Mouse (Mus musculus): ENCODE data around the gene Prex1. TPM values are rescaled to one million over a fixed set of nuclear protein-coding genes. Genes with fewer than 3 reads are reported as not detected.
A peak's percentile ranks its signal among the peaks of the same experiment; 100 is the strongest.

Prex1 gene
- polyA plus RNA-seq, 1 experiment from 2014 or later, result 16.1 TPM

DNA sequence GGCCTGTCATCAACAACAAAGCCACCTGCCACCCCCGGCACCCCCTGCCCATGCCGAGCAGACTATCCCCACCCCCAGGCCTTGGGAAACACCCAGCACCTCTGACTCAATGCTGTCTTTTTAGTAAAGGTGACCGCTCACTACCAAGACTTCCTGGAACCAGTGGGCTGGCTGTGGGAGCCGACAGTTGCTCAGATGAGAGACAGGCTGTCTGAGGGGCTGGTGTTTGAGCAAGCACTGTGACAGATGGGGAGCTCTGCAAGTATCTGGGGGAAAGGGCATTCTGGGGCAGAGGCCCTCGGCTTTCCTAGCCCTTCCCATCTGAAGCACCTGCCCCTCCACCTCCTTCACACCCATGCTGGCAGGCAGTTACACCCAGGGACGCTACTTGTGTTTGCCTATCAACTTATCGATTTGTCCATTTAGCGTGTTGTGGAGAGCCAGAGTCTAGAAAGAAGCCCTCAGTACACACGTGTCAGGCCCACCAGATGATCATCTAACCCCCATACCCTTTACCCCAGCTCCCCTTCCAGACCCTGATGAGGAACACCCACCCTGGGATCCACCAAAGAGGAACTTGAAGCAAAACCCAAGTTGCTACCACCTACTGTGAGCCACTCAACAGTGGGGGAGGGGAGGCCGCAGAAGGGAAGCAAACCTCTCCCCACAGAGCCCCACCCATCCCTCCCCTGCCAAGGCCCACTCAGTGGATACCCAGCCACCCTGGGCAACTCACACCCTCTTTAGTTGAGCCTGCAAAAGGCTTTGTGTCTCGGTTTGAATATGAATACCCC is 57.7 kb downstream of the Prex1 start:
- peak; percentile 37; the same call in 1 of the 2 replicates for ATAC-seq (ENCODE audit: low read depth)
- no peaks in the 10 kb centered on the region for H3K36me3 ChIP-seq (ENCODE audit: control insufficient read depth, insufficient read depth)
- H3K4me3 ChIP-seq (ENCODE audit: low read depth, low read length), result no peak overlapping the region
- H3K27me3 ChIP-seq (ENCODE audit: control insufficient read depth, insufficient read depth, low read depth, low read length), result no peaks in the 10 kb centered on the region
- 19% methylated on average over 11 of the region's 11 CpGs for WGBS (ENCODE audit: insufficient replicate concordance)
- peak overlapping the region; percentile 9; the same call in 1 of the 2 replicates for H3K4me2 ChIP-seq (ENCODE audit: low read depth, low read length)
- no peaks in the 10 kb centered on the region for H3K9me3 ChIP-seq (replicated peaks; ENCODE audit: control insufficient read depth, low read length)
- no peak overlapping the region for H3K9ac ChIP-seq (ENCODE audit: low read depth, low read length)
- peak overlapping the region; percentile 52; the same call in 1 of the 2 replicates for H3K27ac ChIP-seq (ENCODE audit: low read length)
- peaks cover 35% of the 10 kb centered on the region for H3K4me1 ChIP-seq (ENCODE audit: control insufficient read depth, low read depth, low read length)

DNA sequence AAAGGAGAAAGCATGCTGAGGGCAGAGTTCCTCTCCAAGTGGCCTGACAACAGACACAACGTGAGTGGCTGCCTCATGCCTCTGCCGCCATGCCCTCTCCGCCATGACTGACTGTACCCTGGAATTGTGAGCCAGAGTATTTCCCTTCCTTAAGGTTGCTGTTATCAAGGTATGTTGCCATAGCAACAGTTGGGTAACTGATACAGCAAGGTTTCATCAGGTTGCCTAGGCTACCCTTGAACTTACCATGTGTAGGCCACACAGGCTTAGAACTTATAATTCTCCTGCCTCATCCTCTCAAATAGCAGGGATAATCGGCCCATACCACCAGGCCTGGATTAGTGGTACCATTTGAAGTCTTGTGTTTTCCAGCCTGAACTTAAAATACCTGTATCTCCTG is 58.3 kb downstream of the Prex1 start:
- Histone ChIP-seq H3K27ac (ENCODE audit: low read length) (no peak overlapping the region; the same call in 1 of the 2 replicates), H3K36me3 (ENCODE audit: control insufficient read depth, insufficient read depth) (no peaks in the 10 kb centered on the region), H3K27me3 (ENCODE audit: control insufficient read depth, insufficient read depth, low read depth, low read length) (no peaks in the 10 kb centered on the region), H3K9me3 (replicated peaks; ENCODE audit: control insufficient read depth, low read length) (no peaks in the 10 kb centered on the region), H3K4me2 (ENCODE audit: low read depth, low read length) (no peak overlapping the region), H3K9ac (ENCODE audit: low read depth, low read length) (no peak overlapping the region), H3K4me3 (ENCODE audit: low read depth, low read length) (no peak overlapping the region), H3K4me1 (ENCODE audit: control insufficient read depth, low read depth, low read length) (peaks cover 35% of the 10 kb centered on the region)
- ATAC-seq (ENCODE audit: low read depth), result no peak
- WGBS (ENCODE audit: insufficient replicate concordance), result 74% methylated on average over 4 of the region's 4 CpGs

DNA sequence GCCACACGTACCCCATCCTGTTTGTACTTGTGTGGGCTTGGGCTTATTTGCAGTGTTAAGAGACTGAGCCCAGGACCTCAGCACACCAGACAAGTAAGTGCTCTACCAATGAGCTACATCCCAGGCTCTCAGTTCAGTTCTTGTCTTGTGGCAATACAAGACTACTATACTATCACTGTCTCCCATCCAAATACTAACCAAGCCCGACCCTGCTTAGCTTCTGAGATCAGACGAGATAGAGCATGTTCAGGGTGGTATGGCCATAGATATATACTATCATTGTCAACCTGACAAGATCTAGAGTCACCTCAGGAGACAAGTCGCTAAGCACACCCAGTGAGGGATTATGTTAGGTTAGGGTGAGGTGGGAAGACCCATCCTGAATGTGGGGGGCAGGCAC is 58.8 kb downstream of the Prex1 start:
- H3K27ac ChIP-seq (ENCODE audit: low read length), result no peak overlapping the region
- no peak overlapping the region for H3K4me2 ChIP-seq (ENCODE audit: low read depth, low read length)
- H3K9me3 ChIP-seq (replicated peaks; ENCODE audit: control insufficient read depth, low read length), result no peaks in the 10 kb centered on the region
- WGBS (ENCODE audit: insufficient replicate concordance), result 50% methylated on average over 4 of the region's 4 CpGs
- H3K4me1 ChIP-seq (ENCODE audit: control insufficient read depth, low read depth, low read length), result peaks cover 35% of the 10 kb centered on the region
- no peaks in the 10 kb centered on the region for H3K36me3 ChIP-seq (ENCODE audit: control insufficient read depth, insufficient read depth)
- H3K9ac ChIP-seq (ENCODE audit: low read depth, low read length), result no peak overlapping the region
- no peak overlapping the region for H3K4me3 ChIP-seq (ENCODE audit: low read depth, low read length)
- no peaks in the 10 kb centered on the region for H3K27me3 ChIP-seq (ENCODE audit: control insufficient read depth, insufficient read depth, low read depth, low read length)
- no peak for ATAC-seq (ENCODE audit: low read depth)

DNA sequence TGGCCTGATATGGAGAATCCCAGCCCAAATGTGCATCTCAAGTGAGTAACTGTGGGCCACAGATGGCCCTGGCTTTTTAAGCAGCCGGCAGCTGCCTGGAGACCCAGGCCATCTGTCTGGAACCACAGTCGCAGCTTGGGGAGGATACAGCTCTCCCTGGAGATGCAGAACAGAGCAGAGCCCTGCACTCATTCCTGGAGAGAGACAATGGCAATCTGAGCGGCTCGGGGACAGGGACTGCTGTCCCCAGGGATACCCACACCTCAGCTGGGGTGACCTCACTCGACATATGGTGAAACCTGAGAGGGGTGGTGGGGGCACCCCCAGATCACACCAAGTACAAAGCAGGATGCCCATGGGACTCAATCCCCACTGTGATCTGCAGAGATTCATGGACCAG is 60.1 kb downstream of the Prex1 start:
- ATAC-seq (ENCODE audit: low read depth), result no peak
- H3K9ac ChIP-seq (ENCODE audit: low read depth, low read length), result no peak overlapping the region
- H3K27ac ChIP-seq (ENCODE audit: low read length), result no peak overlapping the region
- no peaks in the 10 kb centered on the region for H3K9me3 ChIP-seq (replicated peaks; ENCODE audit: control insufficient read depth, low read length)
- H3K4me2 ChIP-seq (ENCODE audit: low read depth, low read length), result no peak overlapping the region
- peaks cover 34% of the 10 kb centered on the region for H3K4me1 ChIP-seq (ENCODE audit: control insufficient read depth, low read depth, low read length)
- H3K36me3 ChIP-seq (ENCODE audit: control insufficient read depth, insufficient read depth), result no peaks in the 10 kb centered on the region
- H3K4me3 ChIP-seq (ENCODE audit: low read depth, low read length), result no peak overlapping the region
- no peaks in the 10 kb centered on the region for H3K27me3 ChIP-seq (ENCODE audit: control insufficient read depth, insufficient read depth, low read depth, low read length)
- WGBS (ENCODE audit: insufficient replicate concordance), result 58% methylated on average over 5 of the region's 5 CpGs

DNA sequence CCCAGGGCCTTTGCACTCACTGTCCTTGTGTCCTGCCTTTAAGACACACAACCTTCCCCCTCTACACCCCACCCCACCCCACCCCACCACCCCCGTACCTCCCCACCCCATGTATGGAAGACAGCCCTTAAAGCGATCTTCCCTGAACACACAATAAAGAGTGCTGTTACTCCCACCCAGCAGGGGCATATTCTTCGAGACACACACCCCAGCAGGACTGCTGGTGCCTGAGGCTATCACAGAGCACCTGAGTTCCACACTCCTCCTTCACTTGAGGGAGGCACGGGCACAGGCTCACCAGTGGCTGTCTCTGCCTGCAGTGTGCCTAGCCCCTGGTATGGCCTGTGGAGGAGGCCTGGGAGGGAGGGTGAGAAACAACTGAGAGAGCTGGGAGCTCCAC is 61.0 kb downstream of the Prex1 start:
- Histone ChIP-seq H3K36me3 (ENCODE audit: control insufficient read depth, insufficient read depth) (no peaks in the 10 kb centered on the region), H3K9me3 (replicated peaks; ENCODE audit: control insufficient read depth, low read length) (no peaks in the 10 kb centered on the region), H3K4me2 (ENCODE audit: low read depth, low read length) (no peak overlapping the region), H3K4me3 (ENCODE audit: low read depth, low read length) (no peak overlapping the region), H3K27me3 (ENCODE audit: control insufficient read depth, insufficient read depth, low read depth, low read length) (no peaks in the 10 kb centered on the region), H3K4me1 (ENCODE audit: control insufficient read depth, low read depth, low read length) (peaks cover 25% of the 10 kb centered on the region), H3K27ac (ENCODE audit: low read length) (no peak overlapping the region), H3K9ac (ENCODE audit: low read depth, low read length) (no peak overlapping the region)
- 64% methylated on average over 4 of the region's 4 CpGs for WGBS (ENCODE audit: insufficient replicate concordance)
- ATAC-seq (ENCODE audit: low read depth), result no peak

DNA sequence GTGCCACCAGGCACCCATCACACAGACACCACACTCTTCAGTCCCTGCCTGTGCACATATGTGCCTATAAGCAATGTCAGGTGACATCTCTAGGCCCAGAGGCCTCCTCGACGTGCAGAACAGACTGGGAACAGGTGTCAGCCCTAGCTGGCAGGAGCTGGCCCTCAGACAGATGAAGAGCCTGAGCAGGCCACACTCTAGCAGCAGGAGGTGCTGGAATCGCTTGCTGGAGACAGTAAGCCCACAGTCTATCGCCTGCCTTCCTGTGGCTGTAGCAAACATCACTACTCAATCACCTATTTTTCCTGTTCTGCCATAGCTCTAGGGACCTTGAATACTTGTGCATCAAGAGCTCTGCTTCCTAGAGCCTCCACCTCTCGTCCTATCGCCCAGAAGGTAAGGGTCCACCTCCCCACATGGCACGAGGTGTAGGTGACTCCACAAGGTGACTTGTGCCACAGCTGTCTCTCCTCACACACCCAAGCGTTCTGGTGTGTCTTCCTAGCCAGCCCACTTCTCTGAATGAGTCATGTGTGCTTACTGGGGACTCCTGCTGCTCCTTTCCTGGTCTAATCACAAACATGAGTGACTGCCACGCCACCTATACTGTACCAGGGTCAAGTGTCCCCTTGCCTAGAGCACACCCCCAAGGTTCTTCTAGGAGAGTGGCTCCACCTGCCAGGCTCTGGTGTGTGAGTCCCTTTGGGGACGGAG is 62.2 kb downstream of the Prex1 start:
- Histone ChIP-seq H3K9me3 (replicated peaks; ENCODE audit: control insufficient read depth, low read length) (no peaks in the 10 kb centered on the region), H3K9ac (ENCODE audit: low read depth, low read length) (no peak overlapping the region), H3K36me3 (ENCODE audit: control insufficient read depth, insufficient read depth) (no peaks in the 10 kb centered on the region), H3K27me3 (ENCODE audit: control insufficient read depth, insufficient read depth, low read depth, low read length) (no peaks in the 10 kb centered on the region), H3K4me3 (ENCODE audit: low read depth, low read length) (no peak overlapping the region), H3K4me1 (ENCODE audit: control insufficient read depth, low read depth, low read length) (peaks cover 13% of the 10 kb centered on the region), H3K27ac (ENCODE audit: low read length) (peak overlapping the region; percentile 29; the same call in 1 of the 2 replicates), H3K4me2 (ENCODE audit: low read depth, low read length) (no peak overlapping the region)
- no peak for ATAC-seq (ENCODE audit: low read depth)
- WGBS (ENCODE audit: insufficient replicate concordance), result 58% methylated on average over 10 of the region's 10 CpGs

DNA sequence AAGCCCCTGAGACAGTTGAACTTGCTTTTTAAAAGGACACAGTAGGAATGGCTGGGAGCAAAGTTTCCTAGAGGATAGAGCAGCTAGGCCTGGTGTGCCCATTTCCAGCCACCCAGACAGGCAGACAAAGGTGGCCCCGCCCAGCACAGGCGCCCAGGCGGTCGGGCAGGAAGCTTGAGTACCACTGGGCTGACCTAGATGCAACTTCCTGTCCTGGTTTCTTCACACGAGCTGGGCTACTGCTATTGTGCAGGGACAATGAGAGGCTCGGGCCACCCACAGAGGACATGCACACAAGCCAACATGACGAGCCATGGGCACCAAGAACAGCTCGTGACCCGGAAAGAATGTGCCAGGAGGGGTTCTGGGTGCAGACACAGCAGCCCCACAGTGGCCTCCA is 63.2 kb downstream of the Prex1 start:
- no peak overlapping the region for H3K4me3 ChIP-seq (ENCODE audit: low read depth, low read length)
- no peak overlapping the region for H3K9ac ChIP-seq (ENCODE audit: low read depth, low read length)
- peaks cover 2% of the 10 kb centered on the region for H3K4me1 ChIP-seq (ENCODE audit: control insufficient read depth, low read depth, low read length)
- ATAC-seq (ENCODE audit: low read depth), result peak; percentile 41
- no peaks in the 10 kb centered on the region for H3K27me3 ChIP-seq (ENCODE audit: control insufficient read depth, insufficient read depth, low read depth, low read length)
- H3K9me3 ChIP-seq (replicated peaks; ENCODE audit: control insufficient read depth, low read length), result no peaks in the 10 kb centered on the region
- H3K36me3 ChIP-seq (ENCODE audit: control insufficient read depth, insufficient read depth), result peaks cover 2% of the 10 kb centered on the region; the same call in 1 of the 2 replicates
- H3K4me2 ChIP-seq (ENCODE audit: low read depth, low read length), result no peak overlapping the region
- 40% methylated on average over 9 of the region's 9 CpGs for WGBS (ENCODE audit: insufficient replicate concordance)
- H3K27ac ChIP-seq (ENCODE audit: low read length), result peak overlapping the region; percentile 41

DNA sequence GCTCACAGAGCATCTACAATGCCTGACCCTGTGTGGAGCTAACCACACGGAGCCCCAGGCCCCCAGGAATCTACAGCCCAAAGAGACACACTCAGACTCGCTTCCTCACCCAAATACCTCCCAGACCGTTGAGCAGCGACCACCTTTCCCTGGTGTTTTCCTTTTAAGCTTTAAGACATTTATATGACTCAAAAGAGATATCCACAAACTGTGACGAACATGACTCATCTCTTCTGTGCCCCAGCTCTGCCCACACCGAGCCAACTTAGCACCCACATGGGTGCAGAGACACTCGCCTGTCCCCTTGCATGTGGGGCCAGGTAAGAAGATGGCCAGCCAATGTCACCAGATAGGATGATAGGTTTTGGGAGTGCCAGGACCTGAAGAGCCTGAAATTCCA is 66.4 kb downstream of the Prex1 start:
- H3K4me1 ChIP-seq (ENCODE audit: control insufficient read depth, low read depth, low read length), result no peaks in the 10 kb centered on the region; the same call in none of the 2 replicates
- H3K9me3 ChIP-seq (replicated peaks; ENCODE audit: control insufficient read depth, low read length), result no peaks in the 10 kb centered on the region
- H3K9ac ChIP-seq (ENCODE audit: low read depth, low read length), result no peak overlapping the region
- no peak for ATAC-seq (ENCODE audit: low read depth)
- no peak overlapping the region for H3K4me2 ChIP-seq (ENCODE audit: low read depth, low read length)
- H3K27me3 ChIP-seq (ENCODE audit: control insufficient read depth, insufficient read depth, low read depth, low read length), result no peaks in the 10 kb centered on the region
- H3K36me3 ChIP-seq (ENCODE audit: control insufficient read depth, insufficient read depth), result peaks cover 8% of the 10 kb centered on the region
- H3K4me3 ChIP-seq (ENCODE audit: low read depth, low read length), result no peak overlapping the region
- no peak overlapping the region for H3K27ac ChIP-seq (ENCODE audit: low read length)
- WGBS (ENCODE audit: insufficient replicate concordance), result 67% methylated on average over 7 of the region's 7 CpGs

All from liver, embryonic 16.5 days (tissue).